Mouse (Mus musculus) layer of hippocampus, adult 2 months (tissue): ENCODE measurements around the gene Arhgdib. TPM values are rescaled to one million over a fixed set of nuclear protein-coding genes. Genes with fewer than 3 reads are reported as not detected.
A peak's percentile ranks its signal among the peaks of the same experiment; 100 is the strongest.

ENCODE experiments used
- DNase-seq, 2 experiments: peaks; one replicate each; pipeline ENCODE4 v3.0.0; 2022; ENCODE audit warnings: low spot score in 2 of 2
- H3K27ac ChIP-seq: fragments of 200-600 bp; 2 replicates; pipeline ENCODE4 v1.8.1; 2022
- H3K4me3 ChIP-seq: fragments of 200-600 bp; 2 replicates; pipeline ENCODE4 v1.8.1; 2022; ENCODE audit warnings: mild to moderate bottlenecking
- CTCF ChIP-seq: fragments of 200-600 bp; conservative IDR thresholded peaks from 2 replicates; pipeline ENCODE4 v1.8.1; 2022; ENCODE audit warnings: antibody characterized with exemption, mild to moderate bottlenecking, moderate library complexity
- total RNA-seq, 2 experiments: library from RNA; stranded (reverse); gene quantifications; 2 replicates each; pipeline ENCODE4 v1.2.3; 2021

The Arhgdib gene
- total RNA-seq, 2 experiments from 2014 or later: 8.5 to 9.4 TPM

GRCm38 (mm10) chr6:136925049-136925448, 16.6 kb downstream of the Arhgdib start:
- no peak overlapping the region for H3K27ac ChIP-seq
- H3K4me3 ChIP-seq: no peak overlapping the region
- DNase-seq: no peak
- no peak for TF ChIP-seq CTCF

GRCm38 (mm10) chr6:136923532-136923931, 18.2 kb downstream of the Arhgdib start, which contains the start of gene Pde6h:
TSS of gene Pde6h (plus strand) at chr6:136923832.
- no peak within 1 kb of the TSS for H3K4me3 ChIP-seq
- no peak for TF ChIP-seq CTCF
- H3K27ac ChIP-seq: no peak within 1 kb of the TSS
- no peak for DNase-seq

GRCm38 (mm10) chr6:136922871-136923270, 18.8 kb downstream of the Arhgdib start:
- no peak for DNase-seq
- no peak overlapping the region for H3K27ac ChIP-seq
- no peak for TF ChIP-seq CTCF
- no peak overlapping the region for H3K4me3 ChIP-seq

GRCm38 (mm10) chr6:136922080-136922479, 19.6 kb downstream of the Arhgdib start, which contains the start of gene Erp27:
TSS of gene Erp27 (minus strand) at chr6:136922180.
- DNase-seq: no peak
- no peak for TF ChIP-seq CTCF
- no peak within 1 kb of the TSS for H3K27ac ChIP-seq
- no peak within 1 kb of the TSS for H3K4me3 ChIP-seq

GRCm38 (mm10) chr6:136921601-136922000, 20.1 kb downstream of the Arhgdib start:
- H3K27ac ChIP-seq: no peak overlapping the region
- peak; percentile 53 to 58 for DNase-seq
- TF ChIP-seq CTCF: no peak
- no peak overlapping the region for H3K4me3 ChIP-seq

- peak; percentile 93 for TF ChIP-seq CTCF
- no peak overlapping the region for H3K27ac ChIP-seq
- DNase-seq: peak; percentile 66 to 84
- H3K4me3 ChIP-seq: no peak overlapping the region
These were observed 21.1 kb downstream of the Arhgdib start for GRCm38 (mm10) chr6:136920320-136921257.

- Histone ChIP-seq H3K27ac (no peak overlapping the region), H3K4me3 (no peak overlapping the region)
- no peak for TF ChIP-seq CTCF
- DNase-seq: no peak
These were observed 23.8 kb downstream of the Arhgdib start for GRCm38 (mm10) chr6:136917885-136918284.

GRCm38 (mm10) chr6:136915721-136916395, 25.8 kb downstream of the Arhgdib start:
- Histone ChIP-seq H3K4me3 (no peak overlapping the region), H3K27ac (no peak overlapping the region)
- no peak for DNase-seq
- no peak for TF ChIP-seq CTCF

GRCm38 (mm10) chr6:136914234-136914633, 27.5 kb downstream of the Arhgdib start:
- no peak for DNase-seq
- no peak overlapping the region for H3K4me3 ChIP-seq
- no peak overlapping the region for H3K27ac ChIP-seq
- no peak for TF ChIP-seq CTCF

GRCm38 (mm10) chr6:136913384-136914126, 28.1 kb downstream of the Arhgdib start:
- DNase-seq: no peak
- TF ChIP-seq CTCF: no peak
- Histone ChIP-seq H3K27ac (no peak overlapping the region), H3K4me3 (peak overlapping the region; percentile 36)

- DNase-seq: no peak
- Histone ChIP-seq H3K4me3 (no peak overlapping the region), H3K27ac (no peak overlapping the region)
- TF ChIP-seq CTCF: no peak
These were observed 28.9 kb downstream of the Arhgdib start for GRCm38 (mm10) chr6:136912751-136913265.

- no peak for DNase-seq
These were observed 31.3 kb downstream of the Arhgdib start for GRCm38 (mm10) chr6:136910247-136910890.

More at GRCm38 (mm10) chr6:136910247-136910890, 31.3 kb downstream of the Arhgdib start:
- H3K27ac ChIP-seq: no peak overlapping the region
- H3K4me3 ChIP-seq: no peak overlapping the region
- no peak for TF ChIP-seq CTCF
